Mouse (Mus musculus) ZHBTc4 (cell line): Measurements from ENCODE around the gene Irak4.

ENCODE experiments used
- DNase-seq: peaks from one replicate; pipeline ENCODE4 v3.0.0-alpha.2; 2011; ENCODE audit warnings: low read depth, low spot score

The Irak4 gene

DNA sequence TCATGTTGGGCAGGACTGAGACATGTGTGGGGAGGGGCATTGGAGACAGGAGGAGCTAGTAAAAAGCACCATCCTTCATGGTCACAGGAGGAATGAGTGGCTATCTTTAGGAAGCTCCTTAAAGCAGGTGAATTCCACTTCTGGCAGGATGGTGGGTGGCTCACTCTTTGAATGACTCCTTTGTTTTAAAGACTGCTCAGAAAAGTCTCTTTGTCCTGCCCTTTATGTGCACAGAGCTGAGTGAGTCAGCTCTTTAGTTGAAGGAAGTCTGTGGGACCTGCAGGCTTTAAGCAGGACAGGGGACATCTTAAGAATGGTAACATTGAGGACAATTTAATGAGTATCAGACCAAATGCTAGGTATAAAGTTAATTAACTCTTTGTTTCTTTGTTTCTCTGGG, 77.5 kb downstream of the Irak4 start:
- DNase-seq = peak; percentile 77

DNA sequence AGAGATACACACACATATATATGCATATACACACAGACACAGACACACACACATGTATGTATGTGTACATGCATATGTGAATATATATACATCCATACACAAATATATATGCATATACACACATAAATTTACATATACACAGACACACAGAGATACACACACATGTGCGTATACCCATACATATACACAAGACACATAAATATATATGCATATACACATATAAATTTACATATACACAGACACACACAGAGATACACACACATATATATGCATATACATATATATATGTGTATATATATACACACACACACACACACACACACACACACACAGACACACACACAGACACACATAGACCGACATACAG, 85.0 kb downstream of the Irak4 start:
- DNase-seq = no peak

DNA sequence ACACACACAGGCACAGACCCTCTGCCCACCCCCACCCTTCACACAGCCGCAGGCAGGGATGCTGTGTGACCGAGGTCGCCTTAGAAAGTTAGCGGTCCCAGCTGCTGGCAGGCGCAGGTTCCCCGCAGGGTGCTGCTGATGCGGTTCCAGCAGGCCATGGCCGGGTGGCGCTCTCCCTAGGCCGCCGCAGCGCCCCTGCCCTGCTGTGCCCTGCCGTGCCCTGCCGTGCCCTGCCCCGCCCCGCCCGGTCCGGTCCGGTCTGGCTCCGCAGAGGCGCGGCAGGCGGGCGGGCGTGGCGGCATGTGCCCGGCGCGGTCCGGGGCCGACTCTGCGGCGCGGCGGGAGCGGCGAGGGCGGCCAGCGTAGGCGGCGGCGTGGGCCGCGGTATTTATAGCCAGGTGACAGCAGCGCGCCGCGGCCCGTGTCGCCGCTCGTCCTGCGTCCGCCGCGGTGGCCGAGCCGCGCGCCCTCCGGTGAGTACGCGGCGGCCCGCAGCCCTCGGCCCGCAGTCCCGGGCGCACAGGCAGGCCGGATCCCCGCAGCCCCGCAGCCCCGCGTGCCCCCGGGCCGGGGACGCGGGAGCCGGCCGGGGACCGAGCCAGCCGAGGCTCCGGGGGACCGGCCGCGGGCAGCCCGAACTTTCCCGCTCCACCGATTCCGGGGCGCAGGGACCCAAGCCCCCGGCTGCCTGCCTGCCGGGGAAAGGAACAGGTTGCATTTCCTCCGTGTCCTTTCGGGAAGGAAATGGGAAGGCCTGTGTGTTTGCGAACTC, 85.6 kb downstream of the Irak4 start, which contains the start of gene Tmem117:
TSS of gene Tmem117 (plus strand) at position 403 of the 772 bp plus-strand sequence.
- peak; percentile 87 for DNase-seq

DNA sequence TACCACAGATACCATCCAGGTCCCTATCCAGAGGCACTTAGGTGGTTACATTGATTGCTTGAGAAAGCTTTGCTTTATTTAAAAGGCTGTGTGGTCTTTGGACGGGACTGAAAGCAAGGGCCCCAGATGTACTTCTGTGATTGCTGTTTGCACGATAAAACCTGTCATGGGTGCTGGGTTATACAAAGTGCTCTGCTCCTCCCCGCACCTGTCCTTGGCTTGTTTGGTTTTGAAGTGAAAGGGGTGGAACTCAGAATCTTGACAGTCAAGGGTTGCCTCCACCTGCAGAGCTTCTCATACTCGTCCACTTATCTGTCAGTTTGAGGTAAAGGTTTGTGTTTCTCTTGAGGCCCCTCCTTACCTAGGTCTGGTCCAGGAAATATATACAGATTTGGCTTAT, 87.1 kb downstream of the Irak4 start:
- no peak for DNase-seq
